Mouse (Mus musculus) cerebellum, adult (tissue): ENCODE results near the gene Sympk.
A peak's percentile ranks its signal among the peaks of the same experiment; 100 is the strongest.
"Not testable (repeated sequence)": the region's sequence is repeated elsewhere in the genome, so short reads cannot be mapped to it uniquely, and the experiment has no call there.

Experiments used
- ATAC-seq: cut with Nextera tagmentation; 2 replicates; pipeline ENCODE4 v1.9.2; 2017; ENCODE audit warnings: mild to moderate bottlenecking, moderate library complexity, mixed read lengths; ENCODE audit not compliant: insufficient number of reproducible peaks, low FRiP score, low TSS enrichment

Sympk gene

DNA sequence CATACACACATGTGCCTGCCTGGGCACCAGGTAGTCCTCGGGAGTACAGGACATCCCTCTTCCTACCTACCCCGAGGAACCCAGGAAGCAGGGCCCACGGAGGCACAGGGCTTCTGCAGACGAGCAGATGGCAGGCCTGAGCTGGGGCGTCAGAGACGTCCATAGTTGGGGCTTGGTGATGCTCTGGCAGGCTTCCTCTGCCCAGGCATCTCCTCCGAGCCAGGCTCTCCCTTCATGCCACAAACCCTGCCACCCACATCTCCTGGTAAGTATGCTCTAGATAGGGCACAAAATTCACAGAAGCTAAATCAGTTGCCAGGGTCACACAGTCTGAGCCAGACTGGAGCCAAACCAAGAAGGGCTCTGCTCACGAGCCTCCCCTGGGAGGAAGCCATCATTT, 26.0 kb downstream of the Sympk start:
- no peak for ATAC-seq

DNA sequence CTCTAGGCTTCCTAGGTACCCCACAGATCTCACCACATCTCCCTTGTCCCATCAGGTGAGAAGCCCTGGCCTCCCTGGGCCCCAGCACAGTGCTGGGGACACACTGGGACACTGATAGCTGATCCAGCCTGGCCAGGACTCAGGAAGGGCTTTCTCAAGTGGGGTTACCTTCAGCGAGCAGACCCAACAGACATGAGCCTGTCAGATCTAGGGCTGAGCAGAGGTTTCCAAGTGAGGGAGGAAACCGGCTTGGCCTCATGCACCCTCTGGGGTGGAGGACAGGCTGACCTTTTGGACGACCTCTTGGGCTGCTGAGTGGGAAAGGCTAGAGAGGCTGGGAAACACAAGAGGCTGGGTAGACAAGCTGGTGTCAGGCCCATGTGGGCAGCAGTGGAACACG, 27.0 kb downstream of the Sympk start:
- ATAC-seq, result no peak

DNA sequence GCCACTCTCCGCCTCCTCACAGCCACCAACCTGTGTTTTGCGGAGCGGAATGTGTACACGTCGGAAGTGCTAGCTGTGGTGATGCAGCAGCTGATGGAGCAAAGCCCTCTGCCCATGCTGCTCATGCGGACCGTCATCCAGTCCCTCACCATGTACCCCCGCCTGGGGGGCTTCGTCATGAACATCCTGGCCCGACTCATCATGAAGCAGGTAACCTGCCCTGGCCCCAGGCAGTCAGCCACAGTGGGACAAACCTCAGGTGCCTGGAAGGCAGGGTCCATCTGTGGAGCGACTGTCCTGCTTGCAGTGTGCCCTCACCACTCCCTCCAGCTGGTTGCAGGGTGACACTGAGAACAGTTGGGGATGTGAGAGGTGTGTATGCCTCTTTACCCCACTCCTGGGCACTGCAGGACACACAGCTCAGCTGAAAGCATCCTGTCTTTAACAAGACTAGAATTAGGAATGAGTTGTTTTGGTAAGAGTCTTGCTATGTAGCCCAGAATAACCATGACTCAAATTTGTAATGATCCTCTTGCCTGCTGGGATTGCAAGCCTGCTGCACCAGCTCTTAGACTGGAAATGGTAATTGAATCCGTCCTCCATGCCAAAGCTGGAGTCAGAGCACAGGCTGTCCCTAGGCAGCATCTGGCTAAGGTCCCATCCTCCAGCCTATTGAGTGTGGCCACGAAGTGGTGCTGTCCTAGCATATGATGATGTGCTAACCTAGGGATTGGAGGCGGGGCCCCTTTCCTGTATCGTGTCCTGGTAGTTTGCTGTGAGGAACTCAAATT, 28.4 kb downstream of the Sympk start:
- no peak for ATAC-seq

DNA sequence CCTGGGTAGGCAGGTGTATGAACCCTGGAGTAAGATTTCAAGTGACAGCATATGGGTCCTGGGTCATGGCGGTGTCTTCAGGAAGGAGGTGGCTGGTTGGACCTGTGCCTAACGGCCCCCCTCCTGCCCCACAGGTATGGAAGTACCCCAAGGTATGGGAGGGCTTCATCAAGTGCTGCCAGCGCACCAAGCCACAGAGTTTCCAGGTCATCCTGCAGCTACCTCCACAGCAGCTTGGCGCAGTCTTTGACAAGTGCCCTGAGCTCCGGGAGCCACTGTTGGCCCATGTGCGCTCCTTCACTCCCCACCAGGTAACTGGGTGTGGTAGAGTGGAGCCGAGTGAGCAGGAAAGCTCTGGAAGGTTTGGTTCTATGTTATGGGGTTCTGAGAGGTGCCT, 29.0 kb downstream of the Sympk start:
- ATAC-seq, result no peak

GRCm38 (mm10) chr7:19054047-19054776, 30.0 kb downstream of the Sympk start, which contains the start of gene Rsph6a:
TSS of gene Rsph6a (plus strand) at chr7:19054690.
- ATAC-seq, result 0 out of 2 replicates have a peak, but pooled peaks have one; percentile 17

DNA sequence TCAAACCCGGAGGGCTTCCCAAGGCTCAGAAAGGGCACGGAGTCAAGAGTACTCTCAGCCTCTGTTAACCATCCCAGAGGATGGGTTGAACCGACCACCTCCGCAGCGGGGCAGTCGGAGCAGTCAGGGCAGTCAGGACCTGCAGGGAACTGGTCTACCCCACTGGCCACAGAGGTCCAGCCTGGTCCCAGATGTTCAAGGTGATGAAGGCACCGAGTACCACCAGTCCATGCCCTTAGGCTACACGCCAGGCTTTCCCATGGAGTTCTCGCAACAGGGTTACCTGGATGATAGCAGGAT, 30.6 kb downstream of the Sympk start:
- ATAC-seq, result no peak

GRCm38 (mm10) chr7:19055108-19055507, 30.9 kb downstream of the Sympk start:
- ATAC-seq, result no peak

DNA sequence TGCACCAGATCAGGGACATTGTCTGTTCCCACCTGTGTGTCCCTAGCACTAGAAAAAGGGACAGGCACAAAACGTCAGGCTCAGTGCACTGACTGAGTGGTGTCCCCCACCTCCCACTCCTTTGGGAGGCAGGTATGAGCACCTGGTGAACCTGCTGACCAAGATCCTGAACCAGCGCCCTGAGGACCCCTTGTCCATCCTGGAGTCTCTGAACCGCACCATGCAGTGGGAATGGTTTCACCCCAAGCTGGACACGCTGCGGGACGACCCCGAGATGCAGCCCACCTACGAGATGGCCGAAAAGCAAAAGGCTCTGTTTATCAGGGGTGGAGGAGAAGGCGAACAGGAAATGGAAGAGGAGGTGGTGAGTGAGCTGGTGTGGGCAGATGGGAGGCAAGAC, 33.2 kb downstream of the Sympk start:
- no peak for ATAC-seq

DNA sequence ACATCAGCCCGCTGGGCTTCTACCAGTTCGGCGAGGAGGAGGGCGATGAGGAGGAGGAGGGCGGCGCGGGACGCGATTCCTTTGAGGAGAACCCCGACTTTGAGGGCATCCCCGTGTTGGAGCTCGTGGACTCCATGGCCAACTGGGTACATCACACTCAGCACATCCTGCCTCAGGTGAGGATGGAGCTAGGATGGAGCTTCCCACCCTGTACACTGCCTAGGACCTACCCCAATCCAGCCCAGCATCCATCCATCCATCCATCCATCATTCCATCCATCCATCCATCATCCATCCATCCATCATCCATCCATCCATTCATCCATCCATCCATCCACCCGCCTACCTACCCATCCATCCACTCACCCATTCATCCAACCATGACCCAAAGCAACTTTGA, 41.7 kb downstream of the Sympk start:
- no peak for ATAC-seq

DNA sequence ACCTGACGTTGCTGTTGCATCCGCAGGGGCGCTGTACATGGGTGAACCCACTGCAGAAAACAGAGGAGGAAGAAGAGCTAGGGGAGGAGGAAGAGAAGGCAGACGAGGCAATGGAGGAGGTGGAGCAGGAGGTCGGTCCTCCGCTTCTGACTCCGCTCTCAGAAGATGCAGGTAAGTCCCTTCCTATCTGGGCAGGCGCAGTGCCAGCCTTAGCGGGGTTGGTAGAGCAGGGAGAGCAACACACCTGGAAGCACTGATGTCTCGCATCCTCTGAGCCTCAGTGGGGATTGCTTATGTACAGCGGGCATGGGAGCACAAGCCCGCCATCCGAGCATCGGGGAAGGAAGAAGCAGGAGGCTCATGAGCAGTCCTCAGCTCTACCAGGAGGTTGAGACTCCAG, 42.9 kb downstream of the Sympk start:
- ATAC-seq, result no peak

DNA sequence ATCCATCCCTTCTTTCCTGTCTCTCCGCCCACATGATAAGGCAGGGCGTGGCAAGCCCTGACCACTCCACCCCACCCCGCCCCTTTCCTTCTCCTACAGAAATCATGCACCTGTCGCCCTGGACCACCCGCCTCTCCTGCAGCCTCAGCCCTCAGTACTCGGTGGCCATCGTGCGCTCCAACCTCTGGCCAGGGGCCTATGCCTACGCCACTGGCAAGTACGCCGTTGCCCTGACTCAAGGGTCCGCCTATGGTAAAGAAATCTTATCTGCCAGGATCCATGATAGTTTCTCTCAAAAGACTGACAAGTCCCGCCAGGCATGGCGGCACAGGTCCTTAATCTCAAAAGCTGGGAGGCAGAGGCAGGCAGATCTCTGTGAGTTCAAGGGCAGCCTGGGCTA, 43.8 kb downstream of the Sympk start:
- no peak for ATAC-seq

DNA sequence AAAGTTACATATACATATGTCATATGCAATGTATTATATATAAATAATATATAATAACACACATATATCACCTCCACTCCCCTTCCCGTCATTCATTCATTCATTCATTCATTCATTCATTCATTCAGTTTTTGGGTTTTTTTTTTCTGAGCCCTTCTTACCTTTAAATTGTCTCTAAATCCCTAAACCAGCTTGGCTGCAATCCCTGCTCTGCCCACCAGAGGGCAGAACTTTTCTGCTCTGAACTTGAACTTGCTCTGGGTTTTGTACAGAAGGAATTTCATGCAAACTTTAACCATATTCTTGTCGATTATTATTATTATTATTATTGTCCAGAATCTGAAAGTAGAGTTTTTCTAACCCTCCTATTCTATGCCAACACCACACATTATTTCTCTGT, 44.5 kb downstream of the Sympk start:
- ATAC-seq, result no peak

DNA sequence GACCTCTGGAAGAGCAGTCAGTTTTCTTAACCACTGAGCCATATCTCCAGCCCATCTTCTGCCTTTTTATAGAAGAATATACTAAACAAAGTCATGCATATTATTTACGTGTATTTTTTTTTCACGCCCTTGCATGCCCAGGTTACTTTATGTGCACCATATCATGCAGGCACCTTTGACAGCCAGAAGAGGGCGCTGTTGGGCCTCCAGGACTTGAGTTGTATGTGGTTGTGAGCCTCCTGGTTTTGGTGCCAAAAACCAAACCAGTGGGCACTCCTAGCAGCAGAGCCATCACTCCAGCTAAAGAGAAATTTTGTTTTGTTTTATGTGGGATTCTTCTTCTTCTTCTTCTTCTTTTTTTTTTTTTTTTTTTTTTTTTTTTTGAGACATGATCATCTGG, 45.3 kb downstream of the Sympk start:
- no peak for ATAC-seq

DNA sequence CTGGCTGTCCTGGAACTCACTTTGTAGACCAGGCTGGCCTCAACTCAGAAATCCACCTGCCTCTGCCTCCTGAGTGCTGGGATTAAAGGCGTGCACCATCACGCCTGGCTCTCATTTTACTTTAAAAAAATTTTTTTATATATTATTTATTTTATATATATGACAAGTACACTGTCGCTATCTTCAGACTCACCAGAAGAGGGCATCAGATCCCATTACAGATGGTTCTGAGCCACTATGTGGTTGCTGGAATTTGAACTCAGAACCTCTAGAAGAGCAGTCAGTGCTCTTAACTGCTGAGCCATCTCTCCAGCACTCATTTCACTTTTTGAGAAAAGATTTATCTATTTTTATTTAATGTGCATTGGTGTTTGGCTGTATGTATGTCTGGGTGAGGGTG, 46.8 kb downstream of the Sympk start:
- ATAC-seq, result not testable (repeated sequence)

DNA sequence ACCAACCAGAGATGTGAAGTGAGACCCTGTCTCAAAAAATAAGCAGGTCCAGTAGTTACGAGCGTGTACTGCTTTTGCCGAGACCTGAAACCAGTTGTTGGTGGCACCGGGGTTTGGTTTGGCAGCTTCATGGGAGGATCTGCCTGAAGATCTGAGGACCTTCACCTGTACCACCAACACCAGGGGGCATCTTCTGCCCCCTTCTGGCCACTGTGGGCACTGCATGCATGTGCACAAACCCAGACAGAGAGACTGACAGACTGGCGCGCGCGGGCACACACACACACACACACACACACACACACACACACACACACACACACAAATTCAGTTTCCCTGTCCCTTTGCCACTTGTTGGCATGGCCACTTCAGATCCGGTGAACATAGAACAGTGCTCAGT, 49.3 kb downstream of the Sympk start:
- no peak for ATAC-seq

GRCm38 (mm10) chr7:19074494-19074893, 50.3 kb downstream of the Sympk start:
- ATAC-seq, result no peak

DNA sequence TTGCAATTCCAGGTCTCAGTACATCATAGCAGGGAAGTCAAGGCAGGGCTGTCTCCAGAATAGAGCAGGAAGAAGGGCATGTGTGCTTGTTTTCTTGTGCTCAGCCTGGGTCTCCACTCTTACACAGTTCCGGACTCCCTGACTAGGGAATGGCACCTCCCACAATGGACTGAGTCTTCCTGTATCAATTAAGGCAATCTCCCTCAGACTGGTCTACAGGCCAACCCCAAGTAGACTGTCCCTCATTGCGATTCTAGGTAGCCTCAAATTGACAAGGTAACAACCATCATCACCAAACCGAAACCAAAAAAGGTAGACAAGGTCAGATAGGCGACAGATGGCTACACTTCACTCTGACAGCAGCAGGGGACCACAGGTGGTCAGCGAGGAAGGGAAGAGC, 51.1 kb downstream of the Sympk start:
- ATAC-seq, result no peak

GRCm38 (mm10) chr7:19075723-19076585, 51.8 kb downstream of the Sympk start, which contains the start of gene Dmwd:
TSS of gene Dmwd (plus strand) at chr7:19076227.
- ATAC-seq, result peak; percentile 89

- no peak; the same call in 1 of the 2 replicates for ATAC-seq
Measured at GRCm38 (mm10) chr7:19076586-19076991, 52.4 kb downstream of the Sympk start.

DNA sequence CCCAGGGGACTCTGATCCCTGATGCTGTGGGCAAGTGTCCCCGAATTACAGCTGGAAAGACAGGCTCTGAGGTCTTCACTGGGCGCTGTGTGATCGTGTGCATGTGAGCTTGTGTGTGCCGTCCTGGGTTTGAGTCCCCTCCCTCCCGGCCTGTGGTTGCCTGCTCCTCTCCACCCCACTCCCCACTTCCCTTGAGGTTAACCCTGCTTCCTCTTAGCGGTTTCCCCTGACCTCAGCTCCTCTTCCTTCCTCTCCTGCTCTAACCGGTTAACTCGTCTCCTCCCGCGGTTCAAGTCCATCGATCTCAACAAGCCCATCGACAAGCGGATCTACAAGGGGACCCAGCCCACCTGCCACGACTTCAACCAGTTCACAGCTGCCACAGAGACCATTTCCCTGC, 53.6 kb downstream of the Sympk start:
- no peak for ATAC-seq

- no peak for ATAC-seq
Measured at GRCm38 (mm10) chr7:19078732-19079131, 54.6 kb downstream of the Sympk start.
